Mouse (Mus musculus): ENCODE data around the gene Rai14. TPM values are rescaled to one million over a fixed set of nuclear protein-coding genes. Genes with fewer than 3 reads are reported as not detected.

Gene Rai14
- polyA plus RNA-seq, 1 experiment from 2014 or later: 12.5 TPM

DNA sequence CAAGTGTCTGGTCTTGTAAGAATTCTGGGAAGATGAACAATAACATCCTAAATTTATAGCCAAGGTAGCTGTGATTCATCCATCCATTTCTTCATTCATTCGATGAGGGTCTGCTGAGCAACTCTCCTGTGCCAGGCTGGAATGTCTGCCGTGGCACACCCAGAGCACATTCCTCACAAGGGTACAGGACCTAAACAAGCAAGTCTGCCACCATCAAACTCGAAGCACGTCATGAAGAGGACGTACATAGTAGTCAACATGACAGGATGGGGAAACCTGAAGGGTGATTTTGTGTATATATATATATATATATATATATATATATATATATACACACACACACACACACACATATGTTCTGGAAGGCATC, 49.9 kb downstream of the Rai14 start:
- Histone ChIP-seq H3K27ac (no peak overlapping the region), H3K36me3 (ENCODE audit: inconsistent target) (no peaks in the 10 kb centered on the region), H3K4me3 (ENCODE audit: inconsistent target) (no peak overlapping the region), H3K79me2 (ENCODE audit: inconsistent target) (no peaks in the 10 kb centered on the region)
- 94% methylated on average over 2 of the region's 5 CpGs for WGBS (ENCODE audit: missing documents)

DNA sequence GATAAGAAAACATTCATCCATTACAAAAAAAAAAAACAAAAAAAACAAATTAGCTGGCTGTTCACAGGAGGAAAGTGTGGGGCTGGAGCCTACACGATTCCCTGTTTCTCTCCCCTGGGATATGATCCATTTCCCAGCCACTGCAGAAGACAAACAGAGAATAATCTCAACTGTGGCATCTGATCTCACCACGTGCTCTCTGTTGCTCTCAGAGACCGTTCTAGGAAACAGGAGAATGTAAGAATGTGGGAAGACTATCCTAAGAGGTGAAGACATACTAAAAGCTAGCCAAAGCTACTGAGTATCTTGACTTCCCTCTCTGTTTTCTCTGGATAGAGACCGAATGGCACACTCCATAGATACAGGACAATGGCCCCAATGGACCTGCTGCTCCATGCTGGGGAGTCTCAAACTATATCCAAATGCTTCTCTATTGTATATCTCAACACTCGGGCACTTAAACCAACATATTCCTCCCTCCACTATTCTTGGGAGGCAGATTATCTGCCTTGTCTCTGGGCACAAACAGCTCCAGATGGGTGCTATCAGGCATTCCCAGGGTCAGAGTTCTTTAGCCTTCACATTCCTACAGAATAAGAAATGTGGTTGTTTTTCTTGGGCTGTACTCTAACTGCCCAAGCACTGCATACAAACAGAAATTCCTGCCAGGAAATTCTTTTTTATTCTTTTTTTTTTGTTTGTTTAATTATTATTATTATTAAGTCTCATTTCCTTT, 50.5 kb downstream of the Rai14 start:
- 92% methylated on average over 5 of the region's 5 CpGs for WGBS (ENCODE audit: missing documents)
- Histone ChIP-seq H3K79me2 (ENCODE audit: inconsistent target) (no peaks in the 10 kb centered on the region), H3K36me3 (ENCODE audit: inconsistent target) (no peaks in the 10 kb centered on the region), H3K4me3 (ENCODE audit: inconsistent target) (no peak overlapping the region), H3K27ac (no peak overlapping the region)

DNA sequence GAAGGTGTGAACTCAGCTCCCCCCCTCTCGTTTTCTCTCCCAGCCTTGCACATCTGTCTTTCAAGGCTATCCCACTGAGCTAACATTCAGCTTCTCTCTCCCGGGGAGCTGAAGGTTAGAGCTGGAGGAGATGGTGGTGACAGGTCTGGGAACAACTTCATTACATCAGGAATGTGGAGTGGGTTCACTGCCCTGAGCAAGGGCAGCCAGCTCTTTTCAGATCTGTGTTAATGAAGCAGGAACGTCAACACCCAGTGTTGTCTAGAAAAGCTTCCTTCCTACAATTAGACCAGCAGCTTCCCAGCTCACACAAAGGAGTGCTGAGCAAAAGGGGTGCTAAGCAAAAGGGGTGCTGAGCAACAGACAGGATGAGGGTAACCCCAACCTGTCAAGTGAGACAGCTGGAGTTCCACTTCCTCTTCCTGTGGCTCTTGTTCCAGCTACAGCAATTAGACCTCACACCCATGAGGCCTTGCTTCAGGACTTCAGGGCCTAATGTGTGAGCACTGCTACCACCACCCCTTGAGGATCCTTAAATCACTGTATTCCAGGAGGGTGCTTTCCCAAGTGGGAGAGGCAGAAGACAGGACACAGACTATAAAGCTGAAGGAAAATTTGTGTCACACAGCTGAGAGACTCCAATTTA, 52.3 kb downstream of the Rai14 start:
- no peak overlapping the region for H3K4me3 ChIP-seq (ENCODE audit: inconsistent target)
- WGBS (ENCODE audit: missing documents): 27% methylated on average over 3 of the region's 3 CpGs

DNA sequence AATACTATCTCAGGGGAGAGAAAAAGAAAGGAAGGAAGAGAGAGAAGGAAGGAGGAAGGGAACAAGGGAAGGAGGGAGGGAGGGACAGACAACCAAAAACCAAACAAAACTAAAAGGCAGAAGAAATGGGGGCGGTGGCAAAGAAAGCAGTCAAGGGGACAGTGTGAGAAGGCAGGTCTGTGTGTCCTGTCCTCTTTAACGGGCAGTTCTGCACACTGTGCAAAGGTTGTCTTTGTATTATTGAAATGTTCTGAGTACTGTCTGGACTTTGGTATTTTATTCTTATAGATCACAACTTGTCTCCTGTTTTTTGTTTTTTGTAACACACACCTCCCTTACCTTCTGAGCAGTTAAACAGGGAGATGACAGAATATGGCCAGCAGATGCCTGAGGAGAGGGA, 55.6 kb downstream of the Rai14 start:
- H3K36me3 ChIP-seq (ENCODE audit: inconsistent target): no peaks in the 10 kb centered on the region
- H3K27ac ChIP-seq: no peak overlapping the region
- WGBS (ENCODE audit: missing documents): 89% methylated on average over 2 of the region's 2 CpGs
- H3K4me3 ChIP-seq (ENCODE audit: inconsistent target): no peak overlapping the region
- no peaks in the 10 kb centered on the region for H3K79me2 ChIP-seq (ENCODE audit: inconsistent target)

More for the DNA sequence above, 52.3 kb downstream of the Rai14 start:
- Histone ChIP-seq H3K27ac (no peak overlapping the region), H3K79me2 (ENCODE audit: inconsistent target) (no peaks in the 10 kb centered on the region), H3K36me3 (ENCODE audit: inconsistent target) (no peaks in the 10 kb centered on the region)

DNA sequence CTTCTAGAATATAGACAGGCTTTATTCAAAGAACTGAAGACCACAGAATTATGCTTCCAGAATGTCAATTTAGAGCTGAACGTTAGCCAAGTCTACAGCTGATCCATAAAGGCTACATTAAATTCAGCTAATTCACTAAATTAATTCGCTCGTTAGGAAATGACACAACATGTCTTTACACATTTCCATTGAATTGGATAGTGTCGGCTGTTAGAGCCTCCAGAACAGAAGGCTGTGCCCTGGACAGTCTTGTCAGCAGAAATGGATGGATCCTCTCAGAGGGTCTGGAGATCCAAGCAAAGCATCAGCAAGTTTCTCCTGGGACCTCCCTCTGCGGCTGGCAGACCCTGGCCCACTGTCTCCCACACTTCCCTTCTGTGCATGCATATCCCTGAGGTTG, 58.3 kb downstream of the Rai14 start:
- Histone ChIP-seq H3K36me3 (ENCODE audit: inconsistent target) (no peaks in the 10 kb centered on the region), H3K27ac (no peak overlapping the region), H3K4me3 (ENCODE audit: inconsistent target) (no peak overlapping the region), H3K79me2 (ENCODE audit: inconsistent target) (no peaks in the 10 kb centered on the region)
- 94% methylated on average over 5 of the region's 5 CpGs for WGBS (ENCODE audit: missing documents)

DNA sequence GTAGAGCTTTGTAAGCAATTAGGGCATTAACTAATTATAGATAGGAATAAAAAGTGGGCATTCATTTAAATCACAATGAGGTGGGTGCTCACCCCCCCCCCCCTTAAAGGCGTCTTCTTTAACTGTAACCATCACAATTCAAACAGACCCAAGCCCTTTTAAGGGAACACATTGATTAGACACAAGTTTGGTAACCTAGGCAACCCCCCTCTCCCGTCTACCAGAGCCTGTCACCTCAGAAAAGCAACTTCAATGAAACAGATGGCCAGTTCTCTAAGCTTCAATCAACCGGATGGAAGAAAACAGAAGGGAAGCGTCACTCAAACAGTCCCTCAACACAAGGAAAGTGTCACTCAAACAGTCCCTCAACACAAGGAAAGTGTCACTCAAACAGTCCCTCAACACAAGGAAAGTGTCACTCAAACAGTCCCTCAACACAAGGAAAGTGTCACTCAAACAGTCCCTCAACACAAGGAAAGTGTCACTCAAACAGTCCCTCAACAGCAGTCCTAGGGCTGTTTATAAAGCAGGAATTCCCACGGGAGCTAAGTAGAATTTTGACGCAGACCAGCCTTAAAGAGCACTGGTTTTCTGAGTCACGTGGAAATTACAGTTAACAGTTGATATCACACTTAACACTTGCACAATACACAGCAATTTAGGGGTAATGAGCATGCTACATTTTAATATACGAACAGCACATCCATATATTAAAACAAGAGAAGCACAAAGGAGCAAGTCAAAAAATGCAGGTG, 59.1 kb downstream of the Rai14 start:
- no peaks in the 10 kb centered on the region for H3K36me3 ChIP-seq (ENCODE audit: inconsistent target)
- no peaks in the 10 kb centered on the region for H3K79me2 ChIP-seq (ENCODE audit: inconsistent target)
- WGBS (ENCODE audit: missing documents): 88% methylated on average over 6 of the region's 8 CpGs
- no peak overlapping the region for H3K27ac ChIP-seq
- no peak overlapping the region for H3K4me3 ChIP-seq (ENCODE audit: inconsistent target)

DNA sequence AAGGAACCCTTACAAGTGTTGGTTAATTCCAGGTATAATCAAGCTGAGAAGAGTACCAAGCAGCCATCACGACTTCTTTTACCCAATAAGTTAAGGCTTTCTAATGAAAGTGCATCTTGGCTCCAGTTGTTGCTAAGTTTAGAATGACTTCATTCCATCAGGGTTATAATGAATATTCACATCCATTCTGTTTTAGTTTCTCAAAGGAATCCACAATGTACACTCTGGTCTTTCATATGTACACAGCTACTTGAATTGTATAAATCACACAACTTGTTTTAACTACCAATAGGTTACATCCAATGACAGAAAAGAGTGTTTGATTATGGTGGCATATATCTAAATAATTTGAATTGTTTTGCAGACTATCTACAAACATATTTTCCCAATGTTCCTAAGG, 59.7 kb downstream of the Rai14 start:
- Histone ChIP-seq H3K36me3 (ENCODE audit: inconsistent target) (no peaks in the 10 kb centered on the region), H3K79me2 (ENCODE audit: inconsistent target) (no peaks in the 10 kb centered on the region), H3K4me3 (ENCODE audit: inconsistent target) (no peak overlapping the region), H3K27ac (no peak overlapping the region)
- WGBS (ENCODE audit: missing documents): 100% methylated on average over 1 of the region's 1 CpGs

DNA sequence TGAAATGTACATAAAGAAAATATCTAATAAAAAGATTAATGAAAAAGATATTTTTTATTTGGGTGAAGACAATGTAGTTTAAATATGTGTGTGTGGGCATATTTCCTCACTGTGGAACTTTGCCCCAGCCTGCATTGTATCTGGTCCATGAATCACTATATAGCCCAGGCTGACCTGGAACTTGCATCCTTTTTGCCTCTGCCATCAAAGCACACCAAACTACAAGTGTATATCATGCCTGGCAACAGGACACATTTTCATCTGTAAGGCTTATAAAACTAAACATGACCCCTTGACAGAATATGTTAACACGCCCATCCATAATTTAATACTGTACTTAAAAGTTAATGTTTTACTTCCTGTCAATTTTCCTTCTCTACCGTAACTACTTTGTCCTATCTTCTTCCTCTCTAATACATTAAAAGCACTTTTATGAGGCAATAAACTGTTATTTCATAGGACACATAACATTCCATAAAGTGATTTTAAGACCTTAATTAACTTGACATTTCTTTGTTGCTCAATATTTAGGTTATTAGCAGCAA, 61.4 kb downstream of the Rai14 start:
- WGBS (ENCODE audit: missing documents): 96% methylated on average over 2 of the region's 2 CpGs
- H3K4me3 ChIP-seq (ENCODE audit: inconsistent target): no peak overlapping the region
- H3K36me3 ChIP-seq (ENCODE audit: inconsistent target): no peaks in the 10 kb centered on the region
- no peaks in the 10 kb centered on the region for H3K79me2 ChIP-seq (ENCODE audit: inconsistent target)
- H3K27ac ChIP-seq: no peak overlapping the region

DNA sequence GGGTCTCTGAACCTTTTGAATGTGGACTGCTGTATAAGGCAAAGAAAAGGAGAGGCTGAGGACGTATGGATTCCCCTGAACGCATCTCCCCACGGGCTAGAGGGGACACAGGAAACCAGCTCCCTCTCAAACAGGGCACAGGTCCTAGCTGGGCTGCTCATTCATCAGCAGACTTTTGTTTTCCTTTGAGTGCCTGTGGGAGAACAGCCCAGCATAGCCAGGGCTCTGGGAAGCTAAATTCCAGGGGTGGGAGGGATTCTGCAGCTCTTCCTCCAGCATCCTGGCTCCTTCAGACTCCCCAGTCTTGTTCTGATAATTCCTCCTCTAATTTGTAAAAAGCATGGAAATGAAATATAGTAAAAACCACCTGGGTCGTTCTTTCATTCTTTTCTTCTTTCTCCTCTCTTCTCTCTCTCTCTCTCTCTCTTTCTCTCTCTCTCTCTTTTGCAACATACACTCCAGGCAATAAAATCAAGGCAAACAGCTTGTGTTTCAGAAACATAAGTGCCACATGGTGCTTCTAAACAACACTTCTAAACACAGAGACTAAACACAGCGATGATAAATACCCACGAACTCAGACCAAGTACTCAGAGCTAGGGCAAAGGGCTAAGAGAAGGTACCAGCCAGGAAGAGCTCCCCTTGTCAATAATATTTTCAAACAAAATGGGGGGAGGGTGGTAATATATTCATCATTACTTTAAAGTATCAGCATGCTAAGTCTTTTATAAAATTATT, 65.9 kb downstream of the Rai14 start:
- no peak overlapping the region for H3K4me3 ChIP-seq (ENCODE audit: inconsistent target)
- 90% methylated on average over 6 of the region's 6 CpGs for WGBS (ENCODE audit: missing documents)
- no peaks in the 10 kb centered on the region for H3K36me3 ChIP-seq (ENCODE audit: inconsistent target)
- H3K79me2 ChIP-seq (ENCODE audit: inconsistent target): no peaks in the 10 kb centered on the region
- H3K27ac ChIP-seq: no peak overlapping the region

- WGBS (ENCODE audit: missing documents): 95% methylated on average over 5 of the region's 5 CpGs
- no peaks in the 10 kb centered on the region for H3K36me3 ChIP-seq (ENCODE audit: inconsistent target)
- H3K79me2 ChIP-seq (ENCODE audit: inconsistent target): no peaks in the 10 kb centered on the region
- H3K27ac ChIP-seq: no peak overlapping the region
- H3K4me3 ChIP-seq (ENCODE audit: inconsistent target): no peak overlapping the region
Measured at GRCm38 (mm10) chr15:10646297-10646696, 68.1 kb downstream of the Rai14 start.

GRCm38 (mm10) chr15:10645101-10645500, 69.3 kb downstream of the Rai14 start:
- WGBS (ENCODE audit: missing documents): 92% methylated on average over 8 of the region's 8 CpGs
- Histone ChIP-seq H3K79me2 (ENCODE audit: inconsistent target) (no peaks in the 10 kb centered on the region), H3K36me3 (ENCODE audit: inconsistent target) (no peaks in the 10 kb centered on the region), H3K27ac (no peak overlapping the region), H3K4me3 (ENCODE audit: inconsistent target) (no peak overlapping the region)

- Histone ChIP-seq H3K79me2 (ENCODE audit: inconsistent target) (no peaks in the 10 kb centered on the region), H3K27ac (no peak overlapping the region), H3K36me3 (ENCODE audit: inconsistent target) (no peaks in the 10 kb centered on the region), H3K4me3 (ENCODE audit: inconsistent target) (no peak overlapping the region)
- 95% methylated on average over 3 of the region's 3 CpGs for WGBS (ENCODE audit: missing documents)
Measured at GRCm38 (mm10) chr15:10643819-10644218, 70.6 kb downstream of the Rai14 start.

DNA sequence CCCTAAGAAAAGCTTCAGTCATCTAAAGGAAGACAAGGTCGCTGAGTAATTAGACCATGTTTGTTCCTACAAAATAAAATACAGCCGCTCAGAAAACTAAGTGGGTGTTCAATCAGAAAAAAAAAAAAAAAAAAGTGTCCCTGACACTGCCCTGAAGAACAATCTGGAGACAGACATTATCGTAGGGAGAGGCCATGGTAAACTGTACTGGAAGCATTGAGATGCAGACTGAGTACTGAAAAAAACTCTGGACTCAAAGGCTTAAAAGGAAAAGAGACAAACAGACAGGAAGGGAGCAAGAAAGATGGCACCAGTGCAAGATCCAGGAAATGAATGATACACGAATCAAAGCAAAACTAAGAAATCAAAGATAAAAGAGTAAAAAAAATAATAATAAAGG, 71.2 kb downstream of the Rai14 start:
- H3K4me3 ChIP-seq (ENCODE audit: inconsistent target): no peak overlapping the region
- 87% methylated on average over 4 of the region's 4 CpGs for WGBS (ENCODE audit: missing documents)
- H3K36me3 ChIP-seq (ENCODE audit: inconsistent target): no peaks in the 10 kb centered on the region
- no peaks in the 10 kb centered on the region for H3K79me2 ChIP-seq (ENCODE audit: inconsistent target)
- no peak overlapping the region for H3K27ac ChIP-seq

DNA sequence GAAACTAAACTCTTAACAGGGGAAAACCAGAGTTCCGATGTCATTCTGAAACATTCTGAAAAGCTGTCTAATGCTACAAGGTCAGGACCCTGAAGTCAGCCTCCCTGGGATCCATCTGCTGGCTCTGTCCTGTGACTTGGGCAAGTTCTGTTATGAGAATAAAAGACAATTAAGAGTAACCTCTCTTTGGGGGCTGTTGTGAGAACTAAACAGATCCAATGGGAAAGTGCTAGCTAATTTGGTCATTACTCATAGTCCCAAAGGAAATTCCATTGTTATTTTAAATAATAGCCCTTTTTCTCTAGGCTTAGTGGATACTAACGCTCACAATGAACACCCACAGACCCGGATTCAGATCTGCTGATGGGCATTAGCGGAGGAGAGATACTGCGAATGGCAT, 72.0 kb downstream of the Rai14 start:
- Histone ChIP-seq H3K79me2 (ENCODE audit: inconsistent target) (no peaks in the 10 kb centered on the region), H3K4me3 (ENCODE audit: inconsistent target) (no peak overlapping the region), H3K36me3 (ENCODE audit: inconsistent target) (no peaks in the 10 kb centered on the region), H3K27ac (no peak overlapping the region)
- WGBS (ENCODE audit: missing documents): 96% methylated on average over 5 of the region's 5 CpGs
